Mouse (Mus musculus): ENCODE results near the gene B4galnt3.

- TF ChIP-seq CTCF (IDR thresholded peaks at IDR 0.05; ENCODE audit: low read depth, low read length) = no peak
- no peak for TF ChIP-seq POLR2A (IDR thresholded peaks at IDR 0.05; ENCODE audit: extremely low read depth, insufficient read depth, low read length)
Measured at GRCm38 (mm10) chr6:120230441-120230840, 63.9 kb downstream of the B4galnt3 start.

All from liver, adult 2 months (tissue).